Mouse (Mus musculus) lung, embryonic 14.5 days (tissue): ENCODE results near the gene Asic3. TPM values are rescaled to one million over a fixed set of nuclear protein-coding genes. Genes with fewer than 3 reads are reported as not detected.

Source experiments
- ATAC-seq: fragments of 200-750 bp; cut with Nextera tagmentation; 2 replicates; pipeline ENCODE4 v1.8.0; 2017; ENCODE audit warnings: mild to moderate bottlenecking, moderate TSS enrichment, moderate library complexity; ENCODE audit not compliant: insufficient read depth
- DNase-seq: peaks from one replicate; pipeline ENCODE4 v3.0.0-alpha.2; 2015
- H3K27ac ChIP-seq: fragments of 300-500 bp; sonication (generic); 2 replicates; pipeline ENCODE4 v1.5.1; 2014; ENCODE audit warnings: low read depth, mild to moderate bottlenecking, moderate library complexity
- H3K27me3 ChIP-seq: fragments of 300-500 bp; sonication (generic); 2 replicates; pipeline ENCODE4 v1.6.1; 2014; ENCODE audit warnings: low read length, control low read depth; ENCODE audit not compliant: insufficient read depth
- H3K36me3 ChIP-seq: fragments of 300-500 bp; sonication (generic); 2 replicates; pipeline ENCODE4 v1.6.1; 2014; ENCODE audit warnings: control low read depth; ENCODE audit not compliant: insufficient read depth
- H3K4me1 ChIP-seq: fragments of 300-500 bp; sonication (generic); 2 replicates; pipeline ENCODE4 v1.6.1; 2014; ENCODE audit warnings: antibody characterized with exemption, control low read depth; ENCODE audit not compliant: insufficient read depth
- H3K4me2 ChIP-seq: fragments of 300-500 bp; sonication (generic); 2 replicates; pipeline ENCODE4 v1.6.1; 2014; ENCODE audit warnings: mild to moderate bottlenecking
- H3K4me3 ChIP-seq: fragments of 300-500 bp; sonication (generic); 2 replicates; pipeline ENCODE4 v1.5.1; 2014; ENCODE audit warnings: low read depth, low read length
- H3K9ac ChIP-seq: fragments of 300-500 bp; sonication (generic); 2 replicates; pipeline ENCODE4 v1.6.1; 2014
- H3K9me3 ChIP-seq: fragments of 300-500 bp; sonication (generic); 2 replicates; pipeline ENCODE4 v1.6.1; 2016; ENCODE audit warnings: low read depth, low read length, control low read depth
- CTCF ChIP-seq: IDR thresholded peaks from 2 replicates; pipeline ENCODE4 v1.5.1; 2016; ENCODE audit warnings: antibody characterized with exemption, low read depth
- WGBS: fragments of 180-500 bp; shearing (Covaris S2); extraction: QIAGEN DNeasy Blood & Tissue Kit; methylation state at CpG from one replicate; pipeline ENCODE4 v1.1.7; 2014; 5-methylcytosine and 5-hydroxymethylcytosine counted together
- polyA plus RNA-seq: library from polyadenylated mRNA; unstranded; fragments of >200 nt; fragmentation: Nextera tagmentation; extraction: Ambion mirVana; gene quantifications from 2 replicates; pipeline ENCODE4 v1.2.1, GENCODE M21; 2014

Gene Asic3
- polyA plus RNA-seq, 1 experiment from 2014 or later: not detected

- H3K36me3 ChIP-seq: peaks cover 51% of the 10 kb centered on the region; the same call in 1 of the 2 replicates
- TF ChIP-seq CTCF: no peak
- no peak overlapping the region for H3K4me2 ChIP-seq
- H3K9ac ChIP-seq: no peak overlapping the region
- DNase-seq (no peak), ATAC-seq (no peak)
- no peaks in the 10 kb centered on the region for H3K27me3 ChIP-seq
- no peaks in the 10 kb centered on the region for H3K9me3 ChIP-seq
- no peak overlapping the region for H3K27ac ChIP-seq
- no peak overlapping the region for H3K4me3 ChIP-seq
- no peaks in the 10 kb centered on the region for H3K4me1 ChIP-seq
- 83% methylated on average over 6 of the region's 6 CpGs for WGBS
Observed at GRCm38 (mm10) chr5:24404594-24405360, 8.4 kb upstream of the Asic3 start.

DNA sequence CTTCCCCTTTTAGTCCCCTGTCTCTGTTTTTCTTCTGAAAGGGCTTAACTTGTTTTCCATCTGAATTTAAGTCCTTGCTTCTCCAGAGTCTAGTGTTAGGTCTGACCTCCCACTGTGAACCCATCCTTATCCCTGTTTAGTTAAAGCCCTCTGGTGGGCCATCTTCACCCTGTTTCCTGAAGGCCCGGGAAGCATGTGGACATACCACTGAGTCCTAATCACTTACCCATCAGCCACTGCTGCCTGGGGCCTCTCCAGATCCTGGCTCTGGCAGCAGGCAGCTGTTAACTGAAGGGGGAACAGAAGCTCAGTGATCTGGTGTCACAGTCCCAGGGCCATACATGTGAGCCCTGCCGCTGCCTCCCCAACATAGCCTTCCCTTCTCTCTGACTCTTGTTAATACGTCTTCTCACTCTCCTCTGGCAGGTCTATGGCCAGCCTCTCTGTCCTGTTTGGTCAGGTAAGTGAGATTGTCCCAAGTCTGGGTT lies 7.8 kb upstream of the Asic3 start:
- no peak overlapping the region for H3K9ac ChIP-seq
- H3K36me3 ChIP-seq: peaks cover 51% of the 10 kb centered on the region; the same call in 1 of the 2 replicates
- WGBS: 66% methylated on average over 3 of the region's 3 CpGs
- no peaks in the 10 kb centered on the region for H3K4me1 ChIP-seq
- DNase-seq (no peak), ATAC-seq (no peak)
- TF ChIP-seq CTCF: no peak
- H3K9me3 ChIP-seq: no peaks in the 10 kb centered on the region
- no peak overlapping the region for H3K4me3 ChIP-seq
- H3K27me3 ChIP-seq: no peaks in the 10 kb centered on the region
- H3K27ac ChIP-seq: no peak overlapping the region
- H3K4me2 ChIP-seq: no peak overlapping the region

DNA sequence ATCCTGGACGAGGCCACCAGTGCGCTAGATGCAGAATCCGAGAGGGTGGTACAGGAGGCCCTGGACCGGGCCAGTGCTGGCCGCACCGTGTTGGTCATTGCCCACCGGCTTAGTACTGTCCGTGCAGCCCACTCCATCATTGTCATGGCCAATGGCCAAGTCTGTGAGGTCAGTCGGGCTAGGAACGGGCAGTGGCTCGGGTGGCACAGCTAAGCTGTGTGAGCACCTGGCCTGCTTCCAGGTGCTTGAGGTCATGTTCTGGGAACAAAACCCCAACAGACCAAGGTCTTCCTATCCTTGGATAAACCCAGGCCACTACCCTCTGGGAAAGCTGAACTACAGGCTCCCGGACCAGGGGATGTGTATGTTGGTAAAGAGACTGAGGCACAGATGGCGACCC lies 4.5 kb upstream of the Asic3 start:
- no peak overlapping the region for H3K4me3 ChIP-seq
- H3K27ac ChIP-seq: no peak overlapping the region
- H3K9ac ChIP-seq: no peak overlapping the region
- no peaks in the 10 kb centered on the region for H3K9me3 ChIP-seq
- no peak for TF ChIP-seq CTCF
- H3K27me3 ChIP-seq: no peaks in the 10 kb centered on the region
- no peak for DNase-seq
- H3K4me2 ChIP-seq: no peak overlapping the region
- H3K36me3 ChIP-seq: peaks cover 27% of the 10 kb centered on the region; the same call in 1 of the 2 replicates
- WGBS: 86% methylated on average over 13 of the region's 13 CpGs
- no peaks in the 10 kb centered on the region for H3K4me1 ChIP-seq
- ATAC-seq: no peak

DNA sequence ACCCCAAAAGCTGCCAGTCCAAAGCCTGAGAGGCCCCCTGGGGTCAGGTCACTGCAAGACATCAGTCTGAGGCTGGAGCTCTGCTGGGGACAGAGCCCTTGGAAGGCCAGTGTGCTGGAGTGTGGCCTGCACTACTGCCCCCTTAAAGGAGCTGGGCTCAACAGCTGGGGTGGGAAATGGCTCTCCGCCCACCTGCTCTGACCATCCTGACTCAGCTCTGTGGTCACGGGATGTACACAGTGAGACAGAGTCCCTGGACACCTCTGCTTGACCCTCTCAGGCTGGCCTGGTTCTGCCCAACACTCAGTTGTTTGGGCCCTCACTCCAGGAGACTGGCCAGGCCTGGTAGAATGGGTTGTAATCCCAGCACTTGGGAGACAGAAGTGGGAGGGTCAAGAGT lies 3.7 kb upstream of the Asic3 start:
- ATAC-seq (no peak), DNase-seq (no peak)
- H3K27ac ChIP-seq: no peak overlapping the region
- no peak for TF ChIP-seq CTCF
- H3K27me3 ChIP-seq: 0 out of 2 replicates have a peak, but pooled peaks cover 5% of the 10 kb centered on the region
- no peak overlapping the region for H3K4me2 ChIP-seq
- H3K9ac ChIP-seq: no peak overlapping the region
- no peak overlapping the region for H3K4me3 ChIP-seq
- WGBS: 73% methylated on average over 2 of the region's 2 CpGs
- no peaks in the 10 kb centered on the region for H3K4me1 ChIP-seq
- peaks cover 26% of the 10 kb centered on the region; the same call in 1 of the 2 replicates for H3K36me3 ChIP-seq
- no peaks in the 10 kb centered on the region for H3K9me3 ChIP-seq

- ATAC-seq (no peak), DNase-seq (no peak)
- Histone ChIP-seq H3K9ac (no peak overlapping the region), H3K27me3 (0 out of 2 replicates have a peak, but pooled peaks cover 5% of the 10 kb centered on the region), H3K4me1 (no peaks in the 10 kb centered on the region), H3K4me3 (no peak overlapping the region), H3K36me3 (peaks cover 15% of the 10 kb centered on the region; the same call in 1 of the 2 replicates), H3K27ac (no peak overlapping the region), H3K9me3 (no peaks in the 10 kb centered on the region), H3K4me2 (no peak overlapping the region)
- no peak for TF ChIP-seq CTCF
- 85% methylated on average over 2 of the region's 2 CpGs for WGBS
Observed at GRCm38 (mm10) chr5:24412063-24412462, 1.1 kb upstream of the Asic3 start.

DNA sequence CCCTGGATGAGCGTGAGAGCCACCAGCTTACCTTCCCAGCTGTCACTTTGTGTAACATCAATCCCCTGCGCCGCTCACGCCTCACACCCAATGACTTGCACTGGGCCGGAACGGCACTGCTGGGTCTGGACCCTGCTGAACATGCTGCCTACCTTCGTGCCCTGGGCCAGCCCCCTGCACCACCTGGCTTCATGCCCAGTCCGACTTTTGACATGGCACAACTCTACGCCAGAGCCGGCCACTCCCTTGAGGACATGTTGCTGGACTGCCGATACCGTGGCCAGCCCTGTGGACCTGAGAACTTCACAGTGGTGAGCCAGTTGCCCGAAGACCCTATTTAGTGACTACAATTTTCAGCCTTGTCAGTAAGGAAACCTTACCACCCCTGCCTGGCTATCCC lies 746 bp downstream of the Asic3 start:
- Histone ChIP-seq H3K27me3 (0 out of 2 replicates have a peak, but pooled peaks cover 5% of the 10 kb centered on the region), H3K36me3 (0 out of 2 replicates have a peak, but pooled peaks cover 5% of the 10 kb centered on the region), H3K27ac (no peak overlapping the region), H3K4me1 (no peaks in the 10 kb centered on the region), H3K4me3 (no peak overlapping the region), H3K9ac (no peak overlapping the region), H3K4me2 (no peak overlapping the region), H3K9me3 (no peaks in the 10 kb centered on the region)
- ATAC-seq (no peak), DNase-seq (no peak)
- WGBS: 73% methylated on average over 13 of the region's 13 CpGs
- no peak for TF ChIP-seq CTCF

GRCm38 (mm10) chr5:24416222-24416736 lies 3.1 kb downstream of the Asic3 start:
- H3K4me3 ChIP-seq: no peak overlapping the region
- no peak overlapping the region for H3K9ac ChIP-seq
- TF ChIP-seq CTCF: peak; percentile 67
- 0 out of 2 replicates have a peak, but pooled peaks cover 5% of the 10 kb centered on the region for H3K27me3 ChIP-seq
- H3K36me3 ChIP-seq: peaks cover 13% of the 10 kb centered on the region; the same call in 1 of the 2 replicates
- no peaks in the 10 kb centered on the region for H3K4me1 ChIP-seq
- DNase-seq: peak; percentile 86
- ATAC-seq: peak; percentile 69
- 0 out of 2 replicates have a peak overlapping the region, but pooled peaks have one; percentile 27 for H3K4me2 ChIP-seq
- no peaks in the 10 kb centered on the region for H3K9me3 ChIP-seq
- 3% methylated on average over 21 of the region's 21 CpGs for WGBS
- no peak overlapping the region for H3K27ac ChIP-seq
